Mouse (Mus musculus): ENCODE results near the gene Jmjd8. TPM values are rescaled to one million over a fixed set of nuclear protein-coding genes. Genes with fewer than 3 reads are reported as not detected.
A peak's percentile ranks its signal among the peaks of the same experiment; 100 is the strongest.

Gene Jmjd8
- total and polyA plus RNA-seq, 2 experiments from 2014 or later: 26.2 to 32.2 TPM

- no peak for TF ChIP-seq EP300 (IDR thresholded peaks at IDR 0.05; ENCODE audit: low read depth)
- no peak for TF ChIP-seq CTCF (IDR thresholded peaks at IDR 0.05; ENCODE audit: low read depth)
- Histone ChIP-seq H3K27ac (ENCODE audit: low read depth) (0 out of 2 replicates have a peak overlapping the region, but pooled peaks have one; percentile 35), H3K4me2 (ENCODE audit: low read depth, low read length) (peak overlapping the region; percentile 94), H3K4me1 (ENCODE audit: control insufficient read depth, insufficient read depth) (peaks cover 16% of the 10 kb centered on the region), H3K4me3 (ENCODE audit: low read depth, low read length) (no peak overlapping the region), H3K36me3 (replicated peaks; ENCODE audit: control insufficient read depth, insufficient read depth, low read length) (peaks cover 17% of the 10 kb centered on the region), H3K9me3 (replicated peaks; ENCODE audit: control insufficient read depth, low read length) (no peaks in the 10 kb centered on the region), H3K27me3 (ENCODE audit: control insufficient read depth, insufficient read depth, low read length) (no peaks in the 10 kb centered on the region), H3K9ac (replicated peaks; ENCODE audit: low read depth, low read length) (0 out of 2 replicates have a peak overlapping the region, but pooled peaks have one; percentile 17)
- no peak for DNase-seq (ENCODE audit: low spot score)
- no peak for ATAC-seq (ENCODE audit: insufficient read depth, low read depth)
- 88% methylated on average over 3 of the region's 3 CpGs for WGBS
Measured at GRCm38 (mm10) chr17:25866172-25866571, 37.5 kb downstream of the Jmjd8 start.

DNA sequence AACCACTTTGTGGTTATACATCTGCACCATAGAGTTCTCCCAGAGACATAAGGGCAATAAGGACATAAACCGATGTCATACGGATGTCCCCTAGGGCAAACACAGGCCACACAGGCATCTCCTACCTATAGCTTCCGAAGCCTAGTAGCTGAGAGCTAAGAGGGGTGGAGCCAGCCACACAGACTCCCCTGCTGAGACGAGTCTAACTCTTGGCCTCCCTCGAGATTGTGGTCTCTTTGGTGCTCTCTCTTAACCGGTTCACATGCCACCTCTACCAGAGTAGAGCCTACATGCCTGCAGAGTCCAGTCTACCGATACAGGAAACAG, 38.8 kb downstream of the Jmjd8 start:
- 5% methylated on average over 7 of the region's 7 CpGs for WGBS
- no peak for TF ChIP-seq EP300 (IDR thresholded peaks at IDR 0.05; ENCODE audit: low read depth)
- TF ChIP-seq CTCF (IDR thresholded peaks at IDR 0.05; ENCODE audit: low read depth): no peak
- Histone ChIP-seq H3K9ac (replicated peaks; ENCODE audit: low read depth, low read length) (peak overlapping the region; percentile 93), H3K4me1 (ENCODE audit: control insufficient read depth, insufficient read depth) (peaks cover 12% of the 10 kb centered on the region), H3K9me3 (replicated peaks; ENCODE audit: control insufficient read depth, low read length) (no peaks in the 10 kb centered on the region), H3K4me3 (ENCODE audit: low read depth, low read length) (peak overlapping the region; percentile 86), H3K27me3 (ENCODE audit: control insufficient read depth, insufficient read depth, low read length) (no peaks in the 10 kb centered on the region), H3K4me2 (ENCODE audit: low read depth, low read length) (peak overlapping the region; percentile 94), H3K27ac (ENCODE audit: low read depth) (peak overlapping the region; percentile 99), H3K36me3 (replicated peaks; ENCODE audit: control insufficient read depth, insufficient read depth, low read length) (peaks cover 17% of the 10 kb centered on the region)
- no peak for DNase-seq (ENCODE audit: low spot score)
- peak; percentile 10; the same call in 1 of the 2 replicates for ATAC-seq (ENCODE audit: insufficient read depth, low read depth)

DNA sequence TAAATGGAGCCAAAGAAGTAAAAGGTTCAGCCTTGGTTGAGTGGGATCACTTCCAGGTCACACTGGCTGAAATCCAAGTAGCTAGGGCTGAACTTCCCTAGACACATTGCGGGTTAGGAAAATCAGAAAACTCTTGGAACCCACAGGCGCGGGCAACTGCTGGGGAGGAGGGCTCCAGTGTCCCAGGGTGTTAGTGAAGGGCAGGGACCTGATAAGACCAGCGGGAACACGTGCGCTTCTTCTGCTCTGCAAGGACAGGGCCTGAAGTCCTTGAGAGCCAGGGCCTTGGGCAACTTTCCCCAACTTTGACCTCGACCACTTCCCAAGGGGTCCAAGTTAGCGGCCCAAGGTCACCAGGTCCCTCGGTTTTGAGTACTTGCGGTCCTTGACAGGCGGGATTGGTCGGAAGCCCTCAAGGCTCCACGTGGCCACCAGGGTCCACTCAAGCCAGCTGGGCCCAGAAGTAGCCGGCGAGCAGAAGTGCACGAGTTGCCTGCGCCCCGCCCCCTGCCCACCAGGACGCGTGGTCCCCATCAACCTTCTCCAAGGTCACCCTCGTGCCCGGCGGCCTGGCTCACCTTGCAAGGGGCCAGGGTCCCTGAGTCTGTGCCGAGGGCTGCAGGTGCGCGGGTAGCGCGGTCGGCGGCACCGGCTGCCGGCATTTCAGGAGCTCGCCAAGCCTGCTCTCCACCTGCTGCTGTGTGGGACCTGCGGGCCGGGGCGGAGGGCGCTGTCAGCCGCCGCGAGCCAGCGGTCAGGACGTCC, 39.4 kb downstream of the Jmjd8 start:
- H3K27ac ChIP-seq (ENCODE audit: low read depth): peak overlapping the region; percentile 99
- ATAC-seq (ENCODE audit: insufficient read depth, low read depth): peak; percentile 79
- no peaks in the 10 kb centered on the region for H3K9me3 ChIP-seq (replicated peaks; ENCODE audit: control insufficient read depth, low read length)
- TF ChIP-seq CTCF (IDR thresholded peaks at IDR 0.05; ENCODE audit: low read depth) (no peak), EP300 (IDR thresholded peaks at IDR 0.05; ENCODE audit: low read depth) (peak; percentile 33; the same call in 1 of the 2 replicates)
- under 1% methylated on average over 42 of the region's 42 CpGs for WGBS
- H3K4me3 ChIP-seq (ENCODE audit: low read depth, low read length): peak overlapping the region; percentile 86
- H3K27me3 ChIP-seq (ENCODE audit: control insufficient read depth, insufficient read depth, low read length): no peaks in the 10 kb centered on the region
- peak; percentile 60 for DNase-seq (ENCODE audit: low spot score)
- peaks cover 12% of the 10 kb centered on the region for H3K4me1 ChIP-seq (ENCODE audit: control insufficient read depth, insufficient read depth)
- peak overlapping the region; percentile 94 for H3K4me2 ChIP-seq (ENCODE audit: low read depth, low read length)
- peak overlapping the region; percentile 93 for H3K9ac ChIP-seq (replicated peaks; ENCODE audit: low read depth, low read length)
- peaks cover 16% of the 10 kb centered on the region for H3K36me3 ChIP-seq (replicated peaks; ENCODE audit: control insufficient read depth, insufficient read depth, low read length)

DNA sequence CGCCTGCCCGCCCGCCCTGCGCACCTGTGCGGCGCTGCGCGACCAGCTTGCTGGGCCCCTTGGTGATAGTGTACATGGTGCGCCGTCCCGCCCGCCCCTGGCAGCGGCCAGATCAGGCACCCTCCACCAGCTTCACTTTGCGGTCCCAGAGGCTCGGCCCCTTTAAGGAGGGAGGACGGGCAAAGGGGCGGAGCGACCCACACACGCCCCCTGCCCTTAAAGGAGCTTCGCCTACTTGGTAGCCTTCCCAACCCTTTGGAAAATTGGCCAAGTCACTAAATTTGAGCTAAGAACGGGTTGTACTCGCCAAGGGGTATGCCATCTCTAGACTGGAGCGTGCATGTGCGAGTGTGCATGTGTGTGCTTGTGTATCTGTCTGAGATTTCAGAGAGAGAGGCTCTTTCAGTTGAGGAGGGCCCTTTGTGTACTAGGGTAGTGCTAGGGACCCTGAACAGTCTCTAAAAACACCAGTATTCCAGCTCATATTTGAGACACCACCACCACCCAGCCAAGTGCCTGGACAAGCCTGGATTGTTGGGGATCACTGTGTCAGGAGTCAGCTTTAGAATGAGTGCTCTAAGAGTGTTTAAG, 40.0 kb downstream of the Jmjd8 start, which contains the start of gene Mcrip2:
Gene Mcrip2, minus strand, starts transcription at position 164 of the 591 bp plus-strand sequence.
- Histone ChIP-seq H3K9ac (replicated peaks; ENCODE audit: low read depth, low read length) (peak within 1 kb of the TSS; percentile 93), H3K4me2 (ENCODE audit: low read depth, low read length) (peak within 1 kb of the TSS; percentile 94), H3K36me3 (replicated peaks; ENCODE audit: control insufficient read depth, insufficient read depth, low read length) (peaks cover 12% of the 10 kb centered on the region), H3K9me3 (replicated peaks; ENCODE audit: control insufficient read depth, low read length) (no peaks in the 10 kb centered on the region), H3K27ac (ENCODE audit: low read depth) (peak within 1 kb of the TSS; percentile 99), H3K4me1 (ENCODE audit: control insufficient read depth, insufficient read depth) (peaks cover 12% of the 10 kb centered on the region), H3K4me3 (ENCODE audit: low read depth, low read length) (peak within 1 kb of the TSS; percentile 86), H3K27me3 (ENCODE audit: control insufficient read depth, insufficient read depth, low read length) (no peaks in the 10 kb centered on the region)
- peak; percentile 87 for ATAC-seq (ENCODE audit: insufficient read depth, low read depth)
- TF ChIP-seq CTCF (IDR thresholded peaks at IDR 0.05; ENCODE audit: low read depth) (peak; percentile 29), EP300 (IDR thresholded peaks at IDR 0.05; ENCODE audit: low read depth) (no peak; the same call in 1 of the 2 replicates)
- 0% methylated on average over 24 of the region's 24 CpGs for WGBS
- peak; percentile 87 for DNase-seq (ENCODE audit: low spot score)

DNA sequence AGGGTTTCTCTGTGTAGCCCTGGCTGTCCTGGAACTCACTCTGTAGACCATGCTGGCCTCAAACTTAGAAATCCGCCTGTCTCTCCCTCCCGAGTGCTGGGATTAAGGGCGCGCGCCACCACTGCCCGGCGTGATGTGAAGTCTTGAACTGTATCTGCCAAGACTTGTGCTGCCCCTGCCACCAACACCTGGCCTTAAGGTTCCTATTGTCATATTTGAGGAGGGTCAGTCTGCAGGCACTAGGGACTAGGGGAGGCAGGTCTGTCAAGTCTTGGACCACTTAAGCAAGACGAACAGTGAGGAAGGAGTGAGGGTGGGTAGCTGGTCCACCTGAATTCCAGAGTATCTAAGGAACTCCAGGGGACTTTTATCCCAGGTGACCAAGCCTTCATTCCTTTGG, 40.8 kb downstream of the Jmjd8 start:
- no peak overlapping the region for H3K4me3 ChIP-seq (ENCODE audit: low read depth, low read length)
- H3K27ac ChIP-seq (ENCODE audit: low read depth): no peak overlapping the region
- H3K9ac ChIP-seq (replicated peaks; ENCODE audit: low read depth, low read length): no peak overlapping the region
- DNase-seq (ENCODE audit: low spot score): no peak
- H3K4me2 ChIP-seq (ENCODE audit: low read depth, low read length): no peak overlapping the region
- TF ChIP-seq CTCF (IDR thresholded peaks at IDR 0.05; ENCODE audit: low read depth) (no peak), EP300 (IDR thresholded peaks at IDR 0.05; ENCODE audit: low read depth) (no peak)
- WGBS: 83% methylated on average over 8 of the region's 8 CpGs
- H3K9me3 ChIP-seq (replicated peaks; ENCODE audit: control insufficient read depth, low read length): no peaks in the 10 kb centered on the region
- 0 out of 2 replicates have a peak, but pooled peaks cover 5% of the 10 kb centered on the region for H3K36me3 ChIP-seq (replicated peaks; ENCODE audit: control insufficient read depth, insufficient read depth, low read length)
- ATAC-seq (ENCODE audit: insufficient read depth, low read depth): no peak
- H3K4me1 ChIP-seq (ENCODE audit: control insufficient read depth, insufficient read depth): peaks cover 17% of the 10 kb centered on the region
- no peaks in the 10 kb centered on the region for H3K27me3 ChIP-seq (ENCODE audit: control insufficient read depth, insufficient read depth, low read length)

Measured in heart, postnatal 0 days (tissue).